In the genomic region with DNA sequence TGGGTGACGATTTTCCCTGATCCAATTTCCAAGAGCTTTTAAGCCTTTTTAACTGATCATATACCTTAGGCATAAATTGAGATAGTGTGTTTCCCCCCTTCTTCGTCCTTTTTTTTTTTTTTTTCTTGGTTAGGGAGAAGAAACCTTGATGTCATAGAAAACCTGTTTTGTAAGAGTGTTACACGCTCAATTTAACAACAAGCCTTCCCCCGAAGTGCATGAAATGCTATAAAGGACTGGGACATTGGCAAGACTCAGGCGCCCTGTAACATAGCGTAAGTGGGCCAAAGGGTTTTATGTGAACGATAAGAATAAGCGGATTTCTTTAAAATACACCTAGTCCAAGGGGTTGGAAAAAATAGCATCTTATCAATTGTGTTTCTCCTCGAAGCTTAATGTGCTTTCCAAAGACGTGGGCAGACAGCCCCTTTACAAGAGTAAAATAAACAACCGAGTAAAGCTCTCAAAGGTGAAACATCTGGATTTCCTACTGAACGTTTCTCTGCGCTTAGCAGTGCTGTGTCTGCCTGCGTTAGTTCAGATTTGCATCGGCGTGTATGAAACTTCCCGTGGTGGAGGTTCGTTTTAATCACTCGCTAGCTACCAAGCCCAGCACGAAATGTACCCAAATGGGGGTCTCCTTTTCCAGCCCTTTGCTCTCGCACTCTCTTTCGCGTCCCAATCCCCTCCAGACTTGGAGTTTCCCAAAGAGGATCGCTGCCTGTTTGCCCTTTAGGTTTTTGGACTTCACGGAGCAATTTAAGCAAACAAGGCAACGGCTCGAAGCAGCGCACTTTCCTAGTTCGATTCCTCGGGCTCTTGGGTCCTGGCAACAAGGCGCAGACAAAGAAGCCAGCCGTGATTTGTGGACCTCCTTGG, we compare ENCODE assay signal across 13 mouse cellular contexts. TPM values are rescaled to one million over a fixed set of nuclear protein-coding genes. Genes with fewer than 3 reads are reported as not detected.
DNase-seq lines count a peak whose midpoint lies in the region; ATAC-seq and TF ChIP-seq lines count a peak whose summit lies in the region.
"Had no signal": no experiment of that assay in that cellular context is flagged by ENCODE, and none has a peak within 500 bp of the region (broad histone marks: within the 10 kb centered on the region; RNA-seq: fewer than 3 reads in every experiment).

No protein-coding gene starts in this region.

- TF ChIP-seq CTCF in liver, postnatal 0 days (IDR thresholded peaks at IDR 0.05; ENCODE audit: low read depth): no peak

- H3K27me3 ChIP-seq in heart, embryonic 12.5 days (replicated peaks): peaks cover 91% of the 10 kb centered on the region
- H3K27me3 ChIP-seq in midbrain, embryonic 10.5 days (ENCODE audit: low read depth, poor library complexity, severe bottlenecking): peaks cover 100% of the 10 kb centered on the region
- peaks cover 99% of the 10 kb centered on the region for H3K27me3 ChIP-seq in midbrain, embryonic 13.5 days
- H3K27me3 ChIP-seq in limb, embryonic 11.5 days (ENCODE audit: control insufficient read depth, insufficient read depth, low read length): peaks cover 86% of the 10 kb centered on the region
- H3K27me3 ChIP-seq in liver, postnatal 0 days (ENCODE audit: insufficient read depth, low read length): peaks cover 97% of the 10 kb centered on the region
- H3K27me3 ChIP-seq: CH12.LX had no signal

- intact Hi-C loops in heart, postnatal 10 days (cut with DNase I): loop anchor here (2.0 kb wide), 1 partner anchor 123 kb away; no protein-coding TSS in a partner anchor

- TF ChIP-seq EP300 in liver, postnatal 0 days (IDR thresholded peaks at IDR 0.05; ENCODE audit: low read depth): no peak

- H3K4me2 ChIP-seq in heart, embryonic 12.5 days: no peak overlapping the region
- H3K4me2 ChIP-seq in midbrain, embryonic 13.5 days (replicated peaks): no peak overlapping the region
- H3K4me2 ChIP-seq in limb, embryonic 11.5 days (ENCODE audit: low read depth, severe bottlenecking): no peak overlapping the region
- H3K4me2 ChIP-seq in liver, postnatal 0 days (ENCODE audit: low read depth, low read length): no peak overlapping the region
- H3K4me2 ChIP-seq: liver, embryonic 12.5 days; midbrain, embryonic 12.5 days had no signal

- 1% methylated on average over 32 of the region's 32 CpGs for WGBS in heart, embryonic 12.5 days
- WGBS in midbrain, embryonic 10.5 days: under 1% methylated on average over 32 of the region's 32 CpGs
- under 1% methylated on average over 32 of the region's 32 CpGs for WGBS in midbrain, embryonic 13.5 days
- WGBS in limb, embryonic 11.5 days: under 1% methylated on average over 32 of the region's 32 CpGs
- 4% methylated on average over 32 of the region's 32 CpGs for whole genome bisulfite sequencing in liver, postnatal 0 days (ENCODE audit: insufficient replicate concordance)

- H3K4me3 ChIP-seq in heart, embryonic 12.5 days: no peak overlapping the region
- H3K4me3 ChIP-seq in midbrain, embryonic 10.5 days: no peak overlapping the region
- H3K4me3 ChIP-seq in midbrain, embryonic 13.5 days (replicated peaks): no peak overlapping the region
- no peak overlapping the region for H3K4me3 ChIP-seq in limb, embryonic 11.5 days (ENCODE audit: low read depth, low read length)
- H3K4me3 ChIP-seq in liver, postnatal 0 days (ENCODE audit: low read depth, low read length): no peak overlapping the region
- H3K4me3 ChIP-seq: liver, embryonic 12.5 days; midbrain, embryonic 12.5 days had no signal

- peaks cover 11% of the 10 kb centered on the region for H3K4me1 ChIP-seq in heart, embryonic 12.5 days (replicated peaks)
- H3K4me1 ChIP-seq in midbrain, embryonic 10.5 days: peaks cover 34% of the 10 kb centered on the region
- peaks cover 9% of the 10 kb centered on the region for H3K4me1 ChIP-seq in midbrain, embryonic 13.5 days (replicated peaks)
- peaks cover 6% of the 10 kb centered on the region for H3K4me1 ChIP-seq in limb, embryonic 11.5 days (ENCODE audit: control insufficient read depth, insufficient read depth, low read length)
- peaks cover 3% of the 10 kb centered on the region; the same call in 1 of the 2 replicates for H3K4me1 ChIP-seq in liver, postnatal 0 days (ENCODE audit: insufficient read depth)

- no peak for ATAC-seq in heart, embryonic 12.5 days (ENCODE audit: insufficient number of reproducible peaks, low FRiP score)
- no peak for ATAC-seq in midbrain, embryonic 13.5 days
- no peak for ATAC-seq in limb, embryonic 11.5 days (ENCODE audit: insufficient number of reproducible peaks, low FRiP score, low TSS enrichment, low read depth)
- ATAC-seq in liver, postnatal 0 days: no peak
- ATAC-seq: liver, embryonic 12.5 days had no signal

- no peak overlapping the region for H3K9ac ChIP-seq in heart, embryonic 12.5 days
- no peak overlapping the region for H3K9ac ChIP-seq in midbrain, embryonic 13.5 days (replicated peaks)
- H3K9ac ChIP-seq in limb, embryonic 11.5 days (ENCODE audit: low read length): no peak overlapping the region
- no peak overlapping the region for H3K9ac ChIP-seq in liver, postnatal 0 days (replicated peaks)
- H3K9ac ChIP-seq: liver, embryonic 12.5 days; midbrain, embryonic 12.5 days had no signal

- H3K9me3 ChIP-seq in heart, embryonic 12.5 days (replicated peaks): no peaks in the 10 kb centered on the region
- H3K9me3 ChIP-seq in midbrain, embryonic 10.5 days (replicated peaks): no peaks in the 10 kb centered on the region
- H3K9me3 ChIP-seq in midbrain, embryonic 13.5 days: no peaks in the 10 kb centered on the region
- H3K9me3 ChIP-seq in limb, embryonic 11.5 days (ENCODE audit: control insufficient read depth, low read length): no peaks in the 10 kb centered on the region
- no peaks in the 10 kb centered on the region for H3K9me3 ChIP-seq in liver, postnatal 0 days (ENCODE audit: low read length)
- H3K9me3 ChIP-seq: liver, embryonic 12.5 days; midbrain, embryonic 12.5 days had no signal

- H3K36me3 ChIP-seq in heart, embryonic 12.5 days: no peaks in the 10 kb centered on the region
- H3K36me3 ChIP-seq in midbrain, embryonic 10.5 days: no peaks in the 10 kb centered on the region
- no peaks in the 10 kb centered on the region for H3K36me3 ChIP-seq in midbrain, embryonic 13.5 days
- H3K36me3 ChIP-seq in limb, embryonic 11.5 days (ENCODE audit: control insufficient read depth, insufficient read depth, low read length): no peaks in the 10 kb centered on the region
- H3K36me3 ChIP-seq in liver, postnatal 0 days (replicated peaks; ENCODE audit: insufficient read depth, low read length): no peaks in the 10 kb centered on the region
- H3K36me3 ChIP-seq: liver, embryonic 12.5 days; midbrain, embryonic 12.5 days had no signal

- no peak overlapping the region for H3K27ac ChIP-seq in heart, embryonic 12.5 days (ENCODE audit: poor library complexity, severe bottlenecking)
- H3K27ac ChIP-seq in midbrain, embryonic 10.5 days (replicated peaks): no peak overlapping the region
- no peak overlapping the region for H3K27ac ChIP-seq in midbrain, embryonic 13.5 days
- H3K27ac ChIP-seq in limb, embryonic 11.5 days (replicated peaks; ENCODE audit: low read depth, low read length): no peak overlapping the region
- no peak overlapping the region for H3K27ac ChIP-seq in liver, postnatal 0 days (ENCODE audit: low read depth)
- H3K27ac ChIP-seq: liver, embryonic 12.5 days; midbrain, embryonic 12.5 days had no signal

- DNase-seq in heart, postnatal 10 days: peak; percentile 40 to 48
- peak; percentile 58 for DNase-seq in midbrain, embryonic 10.5 days (ENCODE audit: low spot score)
- DNase-seq in embryo, embryonic 11 days: peak; percentile 60
- DNase-seq in limb, embryonic 11.5 days (ENCODE audit: low spot score): peak; percentile 74
- no peak for DNase-seq in liver, postnatal 0 days
- DNase-seq in spleen, postnatal 36 days (ENCODE audit: low spot score in 2 of 2): no peak
- DNase-seq: gastrocnemius, postnatal 36 days; thymus, postnatal 25 days had no signal

RNA-seq across cellular contexts. Expression of gene Phox2b, which starts 0.5 kb away (rescaled TPM):
- total RNA-seq in heart, postnatal 10 days (2021): under 1 TPM in 1 of 2 experiments, not detected in 1; 0.14 TPM
- 0.22 TPM in 1 of 2 replicates, not detected in the other for polyA plus RNA-seq in heart, embryonic 12.5 days (2016; fragmentation: Nextera tagmentation; extraction: Ambion mirVana)
- 3.3 and 4.5 TPM in 2 replicates for polyA plus RNA-seq in midbrain, embryonic 10.5 days (2016; fragmentation: Nextera tagmentation; extraction: Ambion mirVana)
- polyA plus RNA-seq in midbrain, embryonic 13.5 days (2015; fragmentation: Nextera tagmentation; extraction: Ambion mirVana): 1.1 and 2.0 TPM in 2 replicates
- polyA plus RNA-seq in limb, embryonic 11.5 days (2014; fragmentation: Nextera tagmentation; extraction: Ambion mirVana): 0.17 and 0.20 TPM in 2 replicates
- polyA plus RNA-seq in liver, postnatal 0 days (2015; fragmentation: Nextera tagmentation; extraction: Ambion mirVana): not detected in 2 replicates
- total RNA-seq: CH12.LX; gastrocnemius, postnatal 36 days had no signal

Comparison
In these comparisons a context has a peak if more than half of its experiments do, and no peak if none do; other contexts are left out.
1. DNase-seq: peak in heart, postnatal 10 days (2 of 2), midbrain, embryonic 10.5 days (single experiment), embryo, embryonic 11 days (single experiment) and limb, embryonic 11.5 days (single experiment); none in liver, postnatal 0 days (single experiment) and spleen, postnatal 36 days (0 of 2).